Mouse (Mus musculus) thymus, adult 2 months (tissue): ENCODE data around the gene Gm20388. TPM values are rescaled to one million over a fixed set of nuclear protein-coding genes. Genes with fewer than 3 reads are reported as not detected.
A peak's percentile ranks its signal among the peaks of the same experiment; 100 is the strongest.

ENCODE experiments used
- DNase-seq: peaks from one replicate; pipeline ENCODE4 v3.0.0; 2021
- H3K27ac ChIP-seq: fragments of 200-500 bp; 2 replicates; pipeline ENCODE4 v1.5.1; 2012; ENCODE audit warnings: low read length, control low read depth; ENCODE audit not compliant: control insufficient read depth, insufficient read depth
- H3K27me3 ChIP-seq: fragments of 200-500 bp; 2 replicates; pipeline ENCODE4 v1.6.1; 2012; ENCODE audit warnings: mild to moderate bottlenecking, low read length, moderate library complexity, mixed read lengths; ENCODE audit not compliant: control insufficient read depth, insufficient read depth
- H3K36me3 ChIP-seq: fragments of 200-500 bp; 2 replicates; pipeline ENCODE4 v1.6.1; 2012; ENCODE audit warnings: mild to moderate bottlenecking, low read length, moderate library complexity; ENCODE audit not compliant: control insufficient read depth, insufficient read depth
- H3K4me1 ChIP-seq: fragments of 200-500 bp; replicated peaks from 2 replicates; pipeline ENCODE4 v1.6.1; 2012; ENCODE audit warnings: low read length; ENCODE audit not compliant: control insufficient read depth, insufficient read depth
- H3K4me3 ChIP-seq: fragments of 200-500 bp; 2 replicates; pipeline ENCODE4 v1.5.1; 2012; ENCODE audit warnings: mild to moderate bottlenecking, low read length, control low read depth, moderate library complexity; ENCODE audit not compliant: control insufficient read depth, insufficient read depth
- CTCF ChIP-seq: fragments of 200-500 bp; IDR thresholded peaks from 2 replicates; pipeline ENCODE4 v1.5.1; 2012; ENCODE audit warnings: mild to moderate bottlenecking, control low read depth, low read length, moderate library complexity, borderline replicate concordance; ENCODE audit not compliant: control insufficient read depth, poor library complexity, insufficient read depth; ENCODE audit errors: extremely low read depth
- POLR2A ChIP-seq: fragments of 200-500 bp; IDR thresholded peaks from 2 replicates; pipeline ENCODE4 v1.6.1; 2012; ENCODE audit warnings: mild to moderate bottlenecking, low read length, control low read depth, moderate library complexity; ENCODE audit not compliant: control insufficient read depth, poor library complexity, insufficient read depth; ENCODE audit errors: extremely low read depth
- WGBS: fragments of 180-500 bp; shearing (Covaris S2); methylation state at CpG from one replicate; pipeline ENCODE4 v1.1.7; 2018; 5-methylcytosine and 5-hydroxymethylcytosine counted together
- polyA plus RNA-seq: library from polyadenylated mRNA; depleted of rRNA; stranded (reverse); fragments of >200 nt; gene quantifications from 2 replicates; pipeline ENCODE4 v1.2.3, GENCODE M21; 2012

Gene Gm20388
- polyA plus RNA-seq, 1 experiment = 103 TPM

DNA sequence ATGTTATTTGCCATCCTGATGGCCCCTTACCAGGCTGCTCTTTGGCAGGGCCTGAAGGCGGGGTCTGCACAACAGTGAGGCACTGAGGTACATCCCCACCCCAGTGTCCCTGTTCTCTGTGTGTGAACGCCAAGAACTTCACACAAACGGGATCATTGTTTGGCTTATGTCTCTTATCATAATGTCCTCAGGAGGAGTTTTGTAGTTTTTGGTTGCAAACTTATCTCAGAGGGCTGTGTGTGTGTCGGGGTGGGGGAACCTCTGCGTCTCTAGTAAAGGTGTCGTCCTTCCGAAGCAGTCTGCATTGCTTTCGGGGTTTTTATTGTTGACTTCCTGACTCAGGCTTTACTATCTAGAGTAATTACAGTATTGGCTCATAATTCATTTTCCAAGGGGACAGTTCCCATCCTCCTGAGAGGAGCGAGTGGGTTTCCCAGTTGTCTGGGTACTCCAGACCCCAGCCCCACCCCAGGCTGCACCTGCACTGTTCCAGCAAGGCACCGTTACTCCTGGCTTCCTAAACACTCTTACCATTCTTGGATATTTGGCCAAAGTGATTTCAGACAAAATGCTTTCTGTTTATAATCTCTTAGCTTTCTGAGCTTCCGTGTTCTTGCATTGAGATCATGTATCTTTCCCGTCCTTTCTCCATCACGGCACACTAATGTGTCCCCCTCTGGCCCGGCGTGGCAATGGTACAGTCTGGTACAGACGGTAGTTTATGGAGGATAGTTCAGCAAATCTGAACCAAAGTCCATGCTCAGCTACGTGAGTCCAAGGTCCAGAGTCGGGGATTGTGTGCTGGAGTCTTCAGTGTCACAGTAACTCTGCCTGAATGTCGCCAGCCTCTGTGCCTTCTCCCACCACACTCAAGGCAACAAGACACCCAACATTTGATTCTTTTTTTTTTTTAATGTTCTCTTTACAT, 3909.3 kb downstream of the Gm20388 start:
- Histone ChIP-seq H3K4me3 (no peak overlapping the region), H3K4me1 (no peaks in the 10 kb centered on the region), H3K27ac (no peak overlapping the region), H3K27me3 (no peaks in the 10 kb centered on the region), H3K36me3 (no peaks in the 10 kb centered on the region)
- DNase-seq = no peak
- 97% methylated on average over 19 of the region's 19 CpGs for WGBS
- TF ChIP-seq CTCF (no peak), POLR2A (no peak)

DNA sequence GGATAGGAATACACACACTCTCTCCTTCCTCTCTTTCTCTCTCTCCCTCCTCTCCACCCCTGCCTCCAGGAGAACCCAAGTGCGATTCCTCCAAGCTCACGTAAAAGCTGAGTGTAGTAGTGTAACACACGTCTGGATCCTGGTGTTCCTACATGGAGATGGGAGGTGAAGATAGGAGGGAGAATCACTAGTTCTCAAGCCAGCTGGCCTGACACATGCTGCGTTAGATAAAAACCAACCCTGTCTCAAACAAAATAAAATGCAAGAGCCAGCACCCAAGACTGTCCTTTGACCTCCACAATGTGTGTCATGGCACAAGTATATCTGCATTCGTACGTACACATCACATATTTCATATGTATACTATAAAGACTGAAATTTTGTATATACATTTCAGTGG, 3910.1 kb downstream of the Gm20388 start:
- no peaks in the 10 kb centered on the region for H3K4me1 ChIP-seq
- TF ChIP-seq POLR2A (no peak), CTCF (no peak)
- H3K27ac ChIP-seq = no peak overlapping the region
- no peaks in the 10 kb centered on the region for H3K27me3 ChIP-seq
- no peak for DNase-seq
- H3K4me3 ChIP-seq = no peak overlapping the region
- 96% methylated on average over 6 of the region's 6 CpGs for WGBS
- no peaks in the 10 kb centered on the region for H3K36me3 ChIP-seq

DNA sequence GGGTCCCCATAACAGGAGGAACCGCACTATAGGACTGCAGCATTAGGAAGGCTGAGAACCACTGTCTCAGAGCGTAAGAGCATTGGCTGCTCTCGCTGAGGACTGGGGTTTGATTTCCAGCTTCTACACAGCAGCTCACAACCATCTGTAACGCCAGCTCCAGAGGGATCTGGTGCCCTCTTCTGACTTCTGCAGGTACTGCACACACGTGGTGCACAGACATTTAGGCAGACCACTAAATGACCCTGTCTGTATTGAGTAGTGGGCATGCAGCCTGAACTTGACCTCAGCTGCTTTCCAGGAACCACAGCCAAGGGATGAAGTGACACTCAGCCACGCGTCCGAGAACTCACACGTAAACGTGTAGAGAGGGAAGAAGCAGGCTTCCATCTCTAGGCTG, 3912.5 kb downstream of the Gm20388 start:
- WGBS = 98% methylated on average over 10 of the region's 10 CpGs
- H3K27ac ChIP-seq = no peak overlapping the region
- TF ChIP-seq POLR2A (no peak), CTCF (no peak)
- no peaks in the 10 kb centered on the region for H3K4me1 ChIP-seq
- DNase-seq = no peak
- no peak overlapping the region for H3K4me3 ChIP-seq
- H3K27me3 ChIP-seq = no peaks in the 10 kb centered on the region
- H3K36me3 ChIP-seq = no peaks in the 10 kb centered on the region

DNA sequence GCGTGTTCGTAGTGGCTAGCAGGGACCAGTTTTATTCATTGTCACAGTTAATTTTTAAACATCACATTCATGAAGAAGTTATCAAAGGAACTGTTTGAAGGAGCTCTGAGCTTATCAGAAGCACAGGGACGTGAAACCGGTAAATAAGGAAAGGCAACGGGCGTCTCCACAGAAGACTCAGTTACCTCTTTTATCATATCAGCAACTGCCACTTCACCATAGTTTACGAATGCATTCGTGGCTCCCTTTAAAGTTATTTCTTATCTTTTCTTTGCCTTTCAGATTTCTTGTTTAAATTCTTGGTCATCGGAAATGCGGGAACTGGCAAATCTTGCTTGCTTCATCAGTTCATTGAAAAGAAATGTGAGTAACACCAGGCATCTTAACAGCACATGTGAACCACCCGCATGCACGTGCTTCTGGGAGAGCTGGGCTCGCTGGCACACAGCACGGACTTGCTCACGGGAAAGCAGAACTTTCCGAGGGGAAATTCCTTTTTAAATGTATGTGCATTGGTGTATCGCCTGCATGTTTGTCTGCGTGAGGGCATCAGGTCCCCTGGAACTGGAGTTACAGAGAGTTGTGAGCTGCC, 3913.0 kb downstream of the Gm20388 start:
- Histone ChIP-seq H3K4me1 (no peaks in the 10 kb centered on the region), H3K27ac (no peak overlapping the region), H3K36me3 (no peaks in the 10 kb centered on the region), H3K4me3 (no peak overlapping the region), H3K27me3 (no peaks in the 10 kb centered on the region)
- WGBS = 97% methylated on average over 18 of the region's 18 CpGs
- TF ChIP-seq POLR2A = no peak
- TF ChIP-seq CTCF = no peak
- no peak for DNase-seq

DNA sequence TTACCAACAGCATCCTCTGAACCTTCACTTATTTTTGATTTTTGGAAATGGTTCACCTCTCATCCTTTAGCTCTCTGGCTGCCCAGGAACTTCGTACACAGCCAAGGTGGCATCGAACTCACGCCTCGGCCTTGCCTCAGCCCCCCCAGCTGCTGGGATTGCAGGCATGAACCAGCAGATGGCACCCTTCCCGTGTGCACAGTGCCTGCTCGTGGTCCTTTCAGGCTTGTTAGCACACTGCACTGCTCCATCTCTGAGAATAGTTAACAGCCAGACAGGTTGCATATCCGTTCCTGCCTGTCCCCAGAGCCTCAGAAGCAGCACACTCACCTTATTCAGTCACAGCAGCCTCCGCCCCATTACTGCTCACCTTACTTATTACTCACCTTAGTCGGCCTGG, 3915.4 kb downstream of the Gm20388 start:
- Histone ChIP-seq H3K4me1 (no peaks in the 10 kb centered on the region), H3K27me3 (no peaks in the 10 kb centered on the region), H3K27ac (no peak overlapping the region), H3K4me3 (no peak overlapping the region), H3K36me3 (no peaks in the 10 kb centered on the region)
- DNase-seq = no peak
- WGBS = 82% methylated on average over 9 of the region's 9 CpGs
- TF ChIP-seq CTCF (peak; percentile 58), POLR2A (no peak)

DNA sequence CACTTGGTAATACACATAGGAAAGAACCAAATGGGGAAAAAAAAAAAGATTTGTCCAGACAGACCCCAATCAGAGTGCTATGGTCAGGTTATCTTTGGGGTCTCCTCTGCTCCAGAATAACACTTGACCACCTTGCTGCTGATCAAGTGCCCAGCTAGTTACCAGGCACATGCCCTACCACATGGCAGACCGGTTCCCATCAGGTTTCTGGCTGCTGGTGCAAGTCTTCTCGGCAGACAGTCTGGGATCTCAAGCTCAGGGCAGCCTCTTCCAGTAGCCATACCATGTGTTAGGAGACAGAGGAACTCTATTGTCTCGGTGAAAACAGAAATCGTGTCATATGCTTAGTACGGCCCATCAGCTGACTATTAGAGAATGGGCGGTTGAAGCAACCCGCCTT, 3916.1 kb downstream of the Gm20388 start:
- TF ChIP-seq POLR2A (no peak), CTCF (no peak)
- Histone ChIP-seq H3K36me3 (no peaks in the 10 kb centered on the region), H3K4me1 (no peaks in the 10 kb centered on the region), H3K27me3 (no peaks in the 10 kb centered on the region), H3K4me3 (no peak overlapping the region), H3K27ac (no peak overlapping the region)
- WGBS = 96% methylated on average over 7 of the region's 7 CpGs
- DNase-seq = no peak

DNA sequence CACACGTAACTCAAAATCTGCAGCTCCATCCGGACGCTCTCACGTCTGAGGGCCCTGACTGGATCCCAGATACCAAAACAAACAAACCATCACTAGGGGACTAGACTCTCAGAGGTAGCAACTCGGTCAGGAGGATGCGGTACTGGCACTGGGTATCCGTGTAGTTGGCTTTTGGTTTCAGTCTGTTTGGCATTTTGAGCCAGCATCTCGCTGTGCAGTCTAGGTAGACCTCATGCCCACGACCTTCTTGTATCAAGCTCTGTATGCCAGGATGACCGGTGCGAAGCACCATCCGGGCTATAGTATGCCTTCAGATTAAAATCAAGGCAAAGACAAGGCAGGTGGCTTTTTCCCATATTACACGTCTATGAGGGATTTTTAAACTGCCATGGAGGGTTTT, 3916.9 kb downstream of the Gm20388 start:
- no peaks in the 10 kb centered on the region for H3K27me3 ChIP-seq
- WGBS = 98% methylated on average over 13 of the region's 13 CpGs
- no peak for TF ChIP-seq POLR2A
- no peak for TF ChIP-seq CTCF

More for the DNA sequence above, 3916.9 kb downstream of the Gm20388 start:
- Histone ChIP-seq H3K4me3 (no peak overlapping the region), H3K4me1 (no peaks in the 10 kb centered on the region), H3K27ac (no peak overlapping the region), H3K36me3 (no peaks in the 10 kb centered on the region)
- DNase-seq = no peak
